In genomic region chr7:64840946-64841659, GRCm38 (mm10) we compare ENCODE assay signal across 12 mouse cellular contexts. TPM values are rescaled to one million over a fixed set of nuclear protein-coding genes. Genes with fewer than 3 reads are reported as not detected.
DNase-seq lines count a peak whose midpoint lies in the region; ATAC-seq and TF ChIP-seq lines count a peak whose summit lies in the region.
"Had no signal": no experiment of that assay in that cellular context is flagged by ENCODE, and none has a peak within 500 bp of the region (broad histone marks: within the 10 kb centered on the region; RNA-seq: fewer than 3 reads in every experiment).

No protein-coding gene starts in this region.

- H3K4me3 ChIP-seq in heart, postnatal 0 days (ENCODE audit: low read depth, low read length): no peak overlapping the region
- no peak overlapping the region for H3K4me3 ChIP-seq in heart, embryonic 10.5 days
- no peak overlapping the region for H3K4me3 ChIP-seq in embryonic facial prominence, embryonic 14.5 days (ENCODE audit: low read depth, low read length)
- H3K4me3 ChIP-seq in hindbrain, embryonic 14.5 days (replicated peaks; ENCODE audit: low read length): no peak overlapping the region
- no peak overlapping the region for H3K4me3 ChIP-seq in neural tube, embryonic 11.5 days (ENCODE audit: low read depth, low read length)

- no peaks in the 10 kb centered on the region for H3K4me1 ChIP-seq in heart, postnatal 0 days (ENCODE audit: control insufficient read depth, insufficient read depth)
- peaks cover 8% of the 10 kb centered on the region for H3K4me1 ChIP-seq in heart, embryonic 10.5 days
- H3K4me1 ChIP-seq in embryonic facial prominence, embryonic 14.5 days (ENCODE audit: control insufficient read depth, insufficient read depth, low read length): peaks cover 15% of the 10 kb centered on the region
- H3K4me1 ChIP-seq in hindbrain, embryonic 14.5 days (replicated peaks; ENCODE audit: control insufficient read depth, insufficient read depth, low read length): peaks cover 24% of the 10 kb centered on the region
- H3K4me1 ChIP-seq in neural tube, embryonic 11.5 days (ENCODE audit: control insufficient read depth, insufficient read depth, low read length): peaks cover 17% of the 10 kb centered on the region

- TF ChIP-seq EP300 in heart, postnatal 0 days (IDR thresholded peaks at IDR 0.05; ENCODE audit: low read depth): no peak

- H3K27ac ChIP-seq in heart, postnatal 0 days (ENCODE audit: low read depth): no peak overlapping the region
- H3K27ac ChIP-seq in heart, embryonic 10.5 days: no peak overlapping the region
- no peak overlapping the region for H3K27ac ChIP-seq in embryonic facial prominence, embryonic 14.5 days (replicated peaks; ENCODE audit: low read depth, low read length)
- H3K27ac ChIP-seq in hindbrain, embryonic 14.5 days: peak overlapping the region; percentile 27
- H3K27ac ChIP-seq in neural tube, embryonic 11.5 days (ENCODE audit: low read depth, low read length): peak overlapping the region; percentile 28
- H3K27ac ChIP-seq: macrophage had no signal

- ATAC-seq in heart, postnatal 0 days (ENCODE audit: insufficient read depth, low read depth): no peak
- no peak; the same call in 1 of the 2 replicates for ATAC-seq in embryonic facial prominence, embryonic 14.5 days (ENCODE audit: low read depth)
- peak; percentile 84 for ATAC-seq in hindbrain, embryonic 14.5 days (ENCODE audit: low FRiP score)
- peak; percentile 80 for ATAC-seq in neural tube, embryonic 11.5 days (ENCODE audit: insufficient read depth, low FRiP score, low TSS enrichment)

- WGBS in heart, postnatal 0 days: 62% methylated on average over 10 of the region's 10 CpGs
- WGBS in heart, embryonic 10.5 days: 72% methylated on average over 10 of the region's 10 CpGs
- 40% methylated on average over 10 of the region's 10 CpGs for WGBS in embryonic facial prominence, embryonic 14.5 days
- 21% methylated on average over 10 of the region's 10 CpGs for WGBS in hindbrain, embryonic 14.5 days
- 33% methylated on average over 10 of the region's 10 CpGs for WGBS in neural tube, embryonic 11.5 days

- DNase-seq in heart, postnatal 0 days (ENCODE audit: low spot score): peak; percentile 6
- DNase-seq in heart, embryonic 10.5 days (ENCODE audit: low spot score): no peak
- peak; percentile 14 for DNase-seq in embryonic facial prominence, embryonic 14.5 days (ENCODE audit: low spot score)
- DNase-seq in hindbrain, embryonic 14.5 days (ENCODE audit: low spot score): peak; percentile 70
- peak; percentile 65 for DNase-seq in neural tube, embryonic 11.5 days (ENCODE audit: low spot score)
- no peak for DNase-seq in frontal cortex, postnatal 25 days (ENCODE audit: low spot score in 2 of 2)
- DNase-seq in testis, postnatal 14 days (ENCODE audit: low spot score): no peak
- DNase-seq in heart, postnatal 14 days: no peak
- DNase-seq: adrenal gland, adult 8-10 months; cerebellum, adult 9-10 months; kidney, adult 11 months had no signal

- no peak for TF ChIP-seq CTCF in heart, postnatal 0 days (IDR thresholded peaks at IDR 0.05; ENCODE audit: low read depth)

- H3K27me3 ChIP-seq in heart, postnatal 0 days (ENCODE audit: control insufficient read depth, insufficient read depth, low read length): no peaks in the 10 kb centered on the region
- no peaks in the 10 kb centered on the region for H3K27me3 ChIP-seq in heart, embryonic 10.5 days (ENCODE audit: insufficient read depth, poor library complexity, severe bottlenecking)
- no peaks in the 10 kb centered on the region for H3K27me3 ChIP-seq in embryonic facial prominence, embryonic 14.5 days (replicated peaks; ENCODE audit: control insufficient read depth, insufficient read depth, low read length)
- H3K27me3 ChIP-seq in hindbrain, embryonic 14.5 days (ENCODE audit: control insufficient read depth, insufficient read depth, low read length): no peaks in the 10 kb centered on the region
- no peaks in the 10 kb centered on the region for H3K27me3 ChIP-seq in neural tube, embryonic 11.5 days (ENCODE audit: control insufficient read depth, insufficient read depth, low read length)

- no peak overlapping the region for H3K4me2 ChIP-seq in heart, postnatal 0 days (ENCODE audit: low read depth, low read length)
- no peak overlapping the region for H3K4me2 ChIP-seq in embryonic facial prominence, embryonic 14.5 days (ENCODE audit: low read depth, low read length)
- peak overlapping the region; percentile 24 for H3K4me2 ChIP-seq in hindbrain, embryonic 14.5 days (replicated peaks)
- peak overlapping the region; percentile 34 for H3K4me2 ChIP-seq in neural tube, embryonic 11.5 days (ENCODE audit: low read depth)

- 0 out of 2 replicates have a peak, but pooled peaks cover 2% of the 10 kb centered on the region for H3K9me3 ChIP-seq in heart, postnatal 0 days (replicated peaks; ENCODE audit: control insufficient read depth, low read length)
- H3K9me3 ChIP-seq in heart, embryonic 10.5 days: no peaks in the 10 kb centered on the region
- no peaks in the 10 kb centered on the region for H3K9me3 ChIP-seq in embryonic facial prominence, embryonic 14.5 days (ENCODE audit: control insufficient read depth, low read length)
- H3K9me3 ChIP-seq in hindbrain, embryonic 14.5 days (ENCODE audit: control insufficient read depth, low read length): 0 out of 2 replicates have a peak, but pooled peaks cover 4% of the 10 kb centered on the region
- no peaks in the 10 kb centered on the region for H3K9me3 ChIP-seq in neural tube, embryonic 11.5 days (ENCODE audit: control insufficient read depth, low read length)

- no peaks in the 10 kb centered on the region for H3K36me3 ChIP-seq in heart, postnatal 0 days (replicated peaks; ENCODE audit: control insufficient read depth, insufficient read depth, low read length)
- no peaks in the 10 kb centered on the region for H3K36me3 ChIP-seq in heart, embryonic 10.5 days
- H3K36me3 ChIP-seq in embryonic facial prominence, embryonic 14.5 days (ENCODE audit: control insufficient read depth, insufficient read depth, low read length): no peaks in the 10 kb centered on the region
- H3K36me3 ChIP-seq in hindbrain, embryonic 14.5 days (replicated peaks; ENCODE audit: control insufficient read depth, insufficient read depth): no peaks in the 10 kb centered on the region
- H3K36me3 ChIP-seq in neural tube, embryonic 11.5 days (ENCODE audit: control insufficient read depth, insufficient read depth, low read length): no peaks in the 10 kb centered on the region

- intact Hi-C loops in heart, postnatal 14 days (cut with DNase I): no loop called here

- H3K9ac ChIP-seq in heart, postnatal 0 days (replicated peaks; ENCODE audit: low read depth, low read length): no peak overlapping the region
- no peak overlapping the region for H3K9ac ChIP-seq in embryonic facial prominence, embryonic 14.5 days (ENCODE audit: low read depth, low read length)
- no peak overlapping the region for H3K9ac ChIP-seq in hindbrain, embryonic 14.5 days
- no peak overlapping the region for H3K9ac ChIP-seq in neural tube, embryonic 11.5 days (ENCODE audit: low read length)

RNA-seq across cellular contexts. Expression of gene Nsmce3, which starts 31.7 kb away (rescaled TPM):
- 9.7 and 11.4 TPM in 2 replicates for total RNA-seq in heart, postnatal 0 days (2014; rRNA removed; ENCODE audit: low replicate concordance)
- 6.6 and 6.7 TPM in 2 replicates for polyA plus RNA-seq in heart, postnatal 0 days (2015; fragmentation: Nextera tagmentation; extraction: Ambion mirVana)
- 8.1 and 10.5 TPM in 2 replicates for polyA plus RNA-seq in heart, embryonic 10.5 days (2016; fragmentation: Nextera tagmentation; extraction: Ambion mirVana)
- polyA plus RNA-seq in embryonic facial prominence, embryonic 14.5 days (2014; fragmentation: Nextera tagmentation; extraction: Ambion mirVana): 11.4 and 12.0 TPM in 2 replicates
- 11.7 and 12.2 TPM in 2 replicates for polyA plus RNA-seq in hindbrain, embryonic 14.5 days (2014; fragmentation: Nextera tagmentation; extraction: Ambion mirVana)
- polyA plus RNA-seq in neural tube, embryonic 11.5 days (2014; fragmentation: Nextera tagmentation; extraction: Ambion mirVana): 13.1 and 14.2 TPM in 2 replicates
- 1 to 10 TPM; 3.5 TPM for total RNA-seq in heart, postnatal 14 days (2021)

Comparison
In these comparisons a context has a peak if more than half of its experiments do, and no peak if none do; other contexts are left out.
1. DNase-seq: peak in heart, postnatal 0 days (single experiment), embryonic facial prominence, embryonic 14.5 days (single experiment), hindbrain, embryonic 14.5 days (single experiment) and neural tube, embryonic 11.5 days (single experiment); none in heart, embryonic 10.5 days (single experiment), frontal cortex, postnatal 25 days (0 of 2), testis, postnatal 14 days (single experiment) and heart, postnatal 14 days (0 of 2).
2. ATAC-seq: peak in hindbrain, embryonic 14.5 days (single experiment) and neural tube, embryonic 11.5 days (single experiment); none in heart, postnatal 0 days (single experiment) and embryonic facial prominence, embryonic 14.5 days (single experiment).
3. H3K27ac ChIP-seq: peak in hindbrain, embryonic 14.5 days (single experiment) and neural tube, embryonic 11.5 days (single experiment); none in heart, postnatal 0 days (single experiment), heart, embryonic 10.5 days (single experiment) and embryonic facial prominence, embryonic 14.5 days (single experiment).
4. H3K4me2 ChIP-seq: peak in hindbrain, embryonic 14.5 days (single experiment) and neural tube, embryonic 11.5 days (single experiment); none in heart, postnatal 0 days (single experiment) and embryonic facial prominence, embryonic 14.5 days (single experiment).